9 mouse cellular contexts compared by ENCODE assay signal in genomic region chr2:32488679-32489078, GRCm38 (mm10). TPM values are rescaled to one million over a fixed set of nuclear protein-coding genes. Genes with fewer than 3 reads are reported as not detected.
DNase-seq lines count a peak whose midpoint lies in the region; TF ChIP-seq lines count a peak whose summit lies in the region.
"Had no signal": no experiment of that assay in that cellular context is flagged by ENCODE, and none has a peak within 500 bp of the region (broad histone marks: within the 10 kb centered on the region; RNA-seq: fewer than 3 reads in every experiment).

No protein-coding gene starts in this region.

- H3K36me3 ChIP-seq in kidney, adult 2 months (ENCODE audit: control insufficient read depth, insufficient read depth, low read length), result no peaks in the 10 kb centered on the region
- H3K36me3 ChIP-seq in limb, embryonic 10.5 days, result no peaks in the 10 kb centered on the region
- H3K36me3 ChIP-seq in splenic B cell, adult 2 months (ENCODE audit: control insufficient read depth, insufficient read depth, low read length, poor library complexity, severe bottlenecking), result no peaks in the 10 kb centered on the region
- H3K36me3 ChIP-seq: embryonic facial prominence, embryonic 12.5 days had no signal

- no peak overlapping the region for H3K4me3 ChIP-seq in kidney, adult 2 months (ENCODE audit: insufficient read depth, low read depth, low read length)
- no peak overlapping the region for H3K4me3 ChIP-seq in limb, embryonic 10.5 days
- H3K4me3 ChIP-seq: embryonic facial prominence, embryonic 12.5 days had no signal

- peak; percentile 93 for TF ChIP-seq CTCF in kidney, adult 2 months (conservative IDR thresholded peaks at IDR 0.05; ENCODE audit: insufficient read depth, insufficient read length, low read depth, low read length)

- peaks cover 10% of the 10 kb centered on the region; the same call in 1 of the 2 replicates for H3K4me1 ChIP-seq in kidney, adult 2 months (ENCODE audit: control insufficient read depth, insufficient read depth, low read length)
- H3K4me1 ChIP-seq in limb, embryonic 10.5 days, result peaks cover 13% of the 10 kb centered on the region
- H3K4me1 ChIP-seq: embryonic facial prominence, embryonic 12.5 days had no signal

- peak; percentile 94 for DNase-seq in 416B (ENCODE audit: low read depth)
- DNase-seq in adrenal gland, adult 2 months, result peak; percentile 86
- DNase-seq in embryo, embryonic 11 days, result peak; percentile 92
- peak; percentile 64 to 78 for DNase-seq in gastrocnemius, postnatal 4 days (ENCODE audit: low spot score in 2 of 2)
- DNase-seq in kidney, adult 2 months, result peak; percentile 92
- DNase-seq in limb, embryonic 10.5 days (ENCODE audit: low spot score), result peak; percentile 79
- peak; percentile 93 for DNase-seq in naive thymus-derived CD4-positive, alpha-beta T cell, adult 2 months (ENCODE audit: low read depth)
- peak; percentile 90 for DNase-seq in splenic B cell, adult 2 months (ENCODE audit: low read depth, low spot score)

- no peaks in the 10 kb centered on the region for H3K27me3 ChIP-seq in kidney, adult 2 months (replicated peaks; ENCODE audit: control insufficient read depth, insufficient read depth, low read length)
- H3K27me3 ChIP-seq in limb, embryonic 10.5 days (ENCODE audit: low read depth, poor library complexity, severe bottlenecking), result no peaks in the 10 kb centered on the region
- no peaks in the 10 kb centered on the region for H3K27me3 ChIP-seq in splenic B cell, adult 2 months (ENCODE audit: control insufficient read depth, insufficient read depth, low read length, poor library complexity, severe bottlenecking)
- H3K27me3 ChIP-seq: embryonic facial prominence, embryonic 12.5 days had no signal

- H3K27ac ChIP-seq in kidney, adult 2 months (ENCODE audit: insufficient read depth, low read depth, low read length), result no peak overlapping the region
- H3K27ac ChIP-seq in limb, embryonic 10.5 days, result no peak overlapping the region
- H3K27ac ChIP-seq: embryonic facial prominence, embryonic 12.5 days had no signal

- 1% methylated on average over 5 of the region's 5 CpGs for WGBS in kidney, adult 2 months
- WGBS in limb, embryonic 10.5 days, result under 1% methylated on average over 5 of the region's 5 CpGs

- TF ChIP-seq POLR2A in kidney, adult 2 months (IDR thresholded peaks at IDR 0.05; ENCODE audit: low read depth, low read length), result no peak

- H3K9me3 ChIP-seq in limb, embryonic 10.5 days (replicated peaks), result no peaks in the 10 kb centered on the region
- H3K9me3 ChIP-seq: embryonic facial prominence, embryonic 12.5 days had no signal

RNA-seq across cellular contexts. Expression of gene Slc25a25, which starts 37.4 kb away (rescaled TPM):
- 10 to 100 TPM; 34.0 to 79.5 TPM for total RNA-seq in adrenal gland, adult 2 months (2021)
- polyA plus RNA-seq in adrenal gland, adult 2 months (2012; rRNA removed), result 35.2 and 36.8 TPM in 2 replicates
- total RNA-seq in gastrocnemius, postnatal 4 days (2021), result 10 to 100 TPM; 14.0 to 25.1 TPM
- polyA plus RNA-seq in kidney, adult 2 months (2012; rRNA removed), result 25.3 and 30.6 TPM in 2 replicates
- 30.8 and 33.0 TPM in 2 replicates for polyA plus RNA-seq in limb, embryonic 10.5 days (2016; fragmentation: Nextera tagmentation; extraction: Ambion mirVana)

RNA-seq across cellular contexts. Expression of gene Naif1, which starts 38.4 kb away (rescaled TPM):
- 1 to 10 TPM; 5.1 to 5.9 TPM for total RNA-seq in adrenal gland, adult 2 months (2021)
- 6.1 and 6.6 TPM in 2 replicates for polyA plus RNA-seq in adrenal gland, adult 2 months (2012; rRNA removed)
- 1 to 10 TPM; 3.9 to 4.0 TPM for total RNA-seq in gastrocnemius, postnatal 4 days (2021)
- polyA plus RNA-seq in kidney, adult 2 months (2012; rRNA removed), result 4.8 and 5.2 TPM in 2 replicates
- polyA plus RNA-seq in limb, embryonic 10.5 days (2016; fragmentation: Nextera tagmentation; extraction: Ambion mirVana), result 5.9 and 7.3 TPM in 2 replicates

RNA-seq across cellular contexts. Expression of gene Fam102a, which starts 46.5 kb away (rescaled TPM):
- 10 to 100 TPM; 37.1 to 40.8 TPM for total RNA-seq in adrenal gland, adult 2 months (2021)
- polyA plus RNA-seq in adrenal gland, adult 2 months (2012; rRNA removed), result 40.2 and 43.1 TPM in 2 replicates
- 1 to 10 TPM; 7.5 to 8.2 TPM for total RNA-seq in gastrocnemius, postnatal 4 days (2021)
- polyA plus RNA-seq in kidney, adult 2 months (2012; rRNA removed), result 39.0 and 40.2 TPM in 2 replicates
- polyA plus RNA-seq in limb, embryonic 10.5 days (2016; fragmentation: Nextera tagmentation; extraction: Ambion mirVana), result 12.0 and 14.0 TPM in 2 replicates
